Mouse (Mus musculus): Measurements from ENCODE around the gene Gnmt. TPM values are rescaled to one million over a fixed set of nuclear protein-coding genes. Genes with fewer than 3 reads are reported as not detected.

Gnmt gene
- total RNA-seq, 2 experiments from 2014 or later = 1.1 to 1.9 TPM

Other genes with a start within 250 kb of the Gnmt start
- gene Ttbk1, start 241.5 kb downstream of the Gnmt start, total RNA-seq (2015) = not detected in 2 replicates
- 0.04 TPM in 1 of 2 replicates, not detected in the other for gene Ttbk1, start 241.5 kb downstream of the Gnmt start, total RNA-seq (2017)
- gene Dnph1, start 232.5 kb downstream of the Gnmt start, total RNA-seq (2015) = 10.1 and 10.4 TPM in 2 replicates
- 4.3 and 5.9 TPM in 2 replicates for gene Dnph1, start 232.5 kb downstream of the Gnmt start, total RNA-seq (2017)
- 2.7 and 4.3 TPM in 2 replicates for gene Cul9, start 182.8 kb downstream of the Gnmt start, total RNA-seq (2015)
- gene Cul9, start 182.8 kb downstream of the Gnmt start, total RNA-seq (2017) = 1.7 and 4.4 TPM in 2 replicates
- 28.5 and 34.0 TPM in 2 replicates for gene Srf, start 173.0 kb downstream of the Gnmt start, total RNA-seq (2015)
- gene Srf, start 173.0 kb downstream of the Gnmt start, total RNA-seq (2017) = 23.7 and 36.3 TPM in 2 replicates
- not detected in 2 replicates for gene Ptk7, start 99.7 kb downstream of the Gnmt start, total RNA-seq (2015)
- 0.07 and 0.16 TPM in 2 replicates for gene Ptk7, start 99.7 kb downstream of the Gnmt start, total RNA-seq (2017)
- gene Klc4, start 83.1 kb downstream of the Gnmt start, total RNA-seq (2015) = 3.5 and 4.9 TPM in 2 replicates
- gene Klc4, start 83.1 kb downstream of the Gnmt start, total RNA-seq (2017) = 13.1 and 15.0 TPM in 2 replicates
- gene Mrpl2, start 82.9 kb downstream of the Gnmt start, total RNA-seq (2015) = 46.2 and 67.5 TPM in 2 replicates
- gene Mrpl2, start 82.9 kb downstream of the Gnmt start, total RNA-seq (2017) = 42.7 and 53.9 TPM in 2 replicates
- 1.7 and 1.9 TPM in 2 replicates for gene Cul7, start 78.8 kb downstream of the Gnmt start, total RNA-seq (2015)
- 1.9 and 2.4 TPM in 2 replicates for gene Cul7, start 78.8 kb downstream of the Gnmt start, total RNA-seq (2017)
- 9.6 and 10.6 TPM in 2 replicates for gene Rrp36, start 54.8 kb downstream of the Gnmt start, total RNA-seq (2015)
- gene Rrp36, start 54.8 kb downstream of the Gnmt start, total RNA-seq (2017) = 62.2 and 75.0 TPM in 2 replicates
- gene Mea1, start 50.4 kb downstream of the Gnmt start, total RNA-seq (2015) = 43.5 and 57.6 TPM in 2 replicates
- 68.3 and 81.4 TPM in 2 replicates for gene Mea1, start 50.4 kb downstream of the Gnmt start, total RNA-seq (2017)
- 27.0 and 32.0 TPM in 2 replicates for gene Klhdc3, start 48.3 kb downstream of the Gnmt start, total RNA-seq (2015)
- gene Klhdc3, start 48.3 kb downstream of the Gnmt start, total RNA-seq (2017) = 14.7 and 16.6 TPM in 2 replicates
- 22.8 and 24.4 TPM in 2 replicates for gene Ppp2r5d, start 24.1 kb downstream of the Gnmt start, total RNA-seq (2015)
- gene Ppp2r5d, start 24.1 kb downstream of the Gnmt start, total RNA-seq (2017) = 48.9 and 49.7 TPM in 2 replicates
- gene Pex6, start 17.7 kb downstream of the Gnmt start, total RNA-seq (2015) = 7.6 and 8.1 TPM in 2 replicates
- gene Pex6, start 17.7 kb downstream of the Gnmt start, total RNA-seq (2017) = 8.1 and 9.7 TPM in 2 replicates
- 35.6 and 39.6 TPM in 2 replicates for gene Cnpy3, start 23.0 kb upstream of the Gnmt start, total RNA-seq (2015)
- gene Cnpy3, start 23.0 kb upstream of the Gnmt start, total RNA-seq (2017) = 109 and 112 TPM in 2 replicates
- not detected in 2 replicates for gene Ptcra, start 34.5 kb upstream of the Gnmt start, total RNA-seq (2015)
- gene Ptcra, start 34.5 kb upstream of the Gnmt start, total RNA-seq (2017) = not detected in 2 replicates
- 8.1 and 8.8 TPM in 2 replicates for gene 2310039H08Rik, start 43.5 kb upstream of the Gnmt start, total RNA-seq (2015)
- gene 2310039H08Rik, start 43.5 kb upstream of the Gnmt start, total RNA-seq (2017) = 5.5 and 10.7 TPM in 2 replicates
- 57.4 and 63.0 TPM in 2 replicates for gene Rpl7l1, start 53.5 kb upstream of the Gnmt start, total RNA-seq (2015)
- gene Rpl7l1, start 53.5 kb upstream of the Gnmt start, total RNA-seq (2017) = 78.5 and 81.4 TPM in 2 replicates
- gene Bicral, start 129.3 kb upstream of the Gnmt start, total RNA-seq (2015) = 25.2 and 32.4 TPM in 2 replicates
- 20.3 and 21.1 TPM in 2 replicates for gene Bicral, start 129.3 kb upstream of the Gnmt start, total RNA-seq (2017)
- gene Tbcc, start 161.5 kb upstream of the Gnmt start, total RNA-seq (2015) = 8.6 and 13.5 TPM in 2 replicates
- gene Tbcc, start 161.5 kb upstream of the Gnmt start, total RNA-seq (2017) = 10.8 and 13.3 TPM in 2 replicates
- not detected in 2 replicates for gene Prph2, start 181.3 kb upstream of the Gnmt start, total RNA-seq (2015)
- not detected in 2 replicates for gene Prph2, start 181.3 kb upstream of the Gnmt start, total RNA-seq (2017)